Mouse (Mus musculus) midbrain, embryonic 12.5 days (tissue): Measurements from ENCODE around the gene Dolpp1. TPM values are rescaled to one million over a fixed set of nuclear protein-coding genes. Genes with fewer than 3 reads are reported as not detected.
"Not testable (repeated sequence)": the region's sequence is repeated elsewhere in the genome, so short reads cannot be mapped to it uniquely, and the experiment has no call there.

Source experiments
- ATAC-seq: fragments of 200-750 bp; cut with Nextera tagmentation; 2 replicates; pipeline ENCODE4 v1.8.0; 2017; ENCODE audit warnings: low read depth, moderate TSS enrichment, moderate library complexity; ENCODE audit not compliant: low FRiP score
- H3K27ac ChIP-seq: fragments of 300-500 bp; sonication (generic); replicated peaks from 2 replicates; pipeline ENCODE4 v1.5.1; 2016; ENCODE audit warnings: mild to moderate bottlenecking
- H3K27me3 ChIP-seq: fragments of 300-500 bp; sonication (generic); 2 replicates; pipeline ENCODE4 v1.6.1; 2016; ENCODE audit warnings: mild to moderate bottlenecking
- H3K36me3 ChIP-seq: fragments of 300-500 bp; sonication (generic); 2 replicates; pipeline ENCODE4 v1.6.1; 2016
- H3K4me1 ChIP-seq: fragments of 300-500 bp; sonication (generic); 2 replicates; pipeline ENCODE4 v1.6.1; 2016
- H3K4me2 ChIP-seq: fragments of 300-500 bp; sonication (generic); replicated peaks from 2 replicates; pipeline ENCODE4 v1.6.1; 2016; ENCODE audit warnings: mild to moderate bottlenecking, moderate library complexity
- H3K4me3 ChIP-seq: fragments of 300-500 bp; sonication (generic); 2 replicates; pipeline ENCODE4 v1.5.1; 2016; ENCODE audit warnings: mild to moderate bottlenecking
- H3K9ac ChIP-seq: fragments of 300-500 bp; sonication (generic); replicated peaks from 2 replicates; pipeline ENCODE4 v1.6.1; 2016; ENCODE audit warnings: mild to moderate bottlenecking, moderate library complexity
- H3K9me3 ChIP-seq: fragments of 300-500 bp; sonication (generic); 2 replicates; pipeline ENCODE4 v1.6.1; 2016; ENCODE audit warnings: mild to moderate bottlenecking
- WGBS: fragments of 180-500 bp; shearing (Covaris S2); methylation state at CpG from one replicate; pipeline ENCODE4 v1.1.7; 2016; 5-methylcytosine and 5-hydroxymethylcytosine counted together
- polyA plus RNA-seq: library from polyadenylated mRNA; unstranded; fragments of >200 nt; fragmentation: Nextera tagmentation; extraction: Ambion mirVana; gene quantifications from 2 replicates; pipeline ENCODE4 v1.2.1, GENCODE M21; 2016

Dolpp1 gene
- polyA plus RNA-seq, 1 experiment from 2014 or later, result 51.2 TPM

DNA sequence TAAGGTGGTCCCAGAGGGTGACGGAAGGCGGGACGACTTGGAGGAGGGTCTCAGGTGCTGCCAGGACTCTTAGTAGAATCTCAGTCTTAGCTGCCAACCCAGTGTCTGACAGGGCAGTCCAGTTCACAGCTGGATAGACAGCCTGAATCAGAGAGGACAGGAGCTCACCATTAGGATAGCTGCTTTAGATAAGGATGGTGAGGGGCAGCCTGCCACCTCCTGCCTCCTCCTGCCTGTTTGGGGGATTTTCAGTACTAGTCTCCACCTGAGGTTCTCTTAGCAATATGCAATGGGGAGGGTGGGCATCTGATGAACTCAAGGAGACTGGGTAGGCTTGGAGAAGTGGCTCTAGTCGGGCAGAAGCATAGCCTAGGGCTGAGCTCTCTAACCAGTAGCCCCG, 22.6 kb downstream of the Dolpp1 start:
- Histone ChIP-seq H3K9ac (peak overlapping the region; percentile 93), H3K27me3 (peaks cover 13% of the 10 kb centered on the region), H3K4me3 (peak overlapping the region; percentile 87), H3K9me3 (no peaks in the 10 kb centered on the region), H3K4me1 (peaks cover 36% of the 10 kb centered on the region), H3K36me3 (peaks cover 18% of the 10 kb centered on the region; the same call in 1 of the 2 replicates), H3K4me2 (peak overlapping the region; percentile 78), H3K27ac (no peak overlapping the region)
- no peak for ATAC-seq
- 44% methylated on average over 5 of the region's 5 CpGs for WGBS

DNA sequence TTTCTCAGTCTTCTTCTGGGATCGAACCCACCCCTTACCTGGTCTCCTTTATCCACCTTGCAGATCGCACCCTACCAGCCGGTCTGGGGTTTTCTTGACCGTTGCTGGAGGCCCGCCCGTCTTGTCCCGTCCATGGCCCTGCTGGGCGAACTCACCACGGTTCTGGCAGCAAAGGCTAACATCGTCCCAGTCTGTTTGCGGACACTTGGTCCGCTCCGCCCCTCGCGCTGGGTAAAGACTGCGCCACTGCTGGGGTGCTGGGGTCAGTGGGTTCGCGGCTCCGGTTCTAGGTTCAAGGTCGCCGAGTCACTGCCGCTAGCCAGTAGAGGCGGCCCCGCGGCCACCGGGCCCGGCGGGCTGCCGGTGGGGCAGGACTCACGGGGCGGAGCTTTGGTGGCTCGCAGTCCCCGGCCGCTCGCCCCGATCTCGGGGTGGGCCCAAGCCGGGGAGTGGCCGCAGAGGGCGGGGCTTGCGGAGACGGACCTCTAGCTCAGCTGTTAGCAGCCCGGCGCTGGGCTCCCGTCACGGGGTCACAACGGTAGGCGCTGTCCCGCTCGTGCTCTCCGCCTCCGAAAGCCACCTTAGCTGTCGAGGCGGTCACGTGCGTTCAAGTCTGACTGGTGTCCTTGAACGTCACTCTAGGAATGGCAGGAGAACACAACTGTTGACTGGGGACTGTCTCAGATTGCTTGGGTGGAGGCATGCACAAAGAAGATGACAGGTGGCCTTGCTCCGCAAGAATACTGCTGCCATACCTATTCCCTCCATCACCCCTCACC, 23.3 kb downstream of the Dolpp1 start, which contains the start of gene Crat:
Gene Crat (minus strand): TSS at position 657 of the 779 bp plus-strand sequence.
- peak within 1 kb of the TSS; percentile 98 for H3K27ac ChIP-seq
- ATAC-seq, result peak; percentile 87
- peak within 1 kb of the TSS; percentile 87 for H3K4me3 ChIP-seq
- H3K4me1 ChIP-seq, result peaks cover 36% of the 10 kb centered on the region
- under 1% methylated on average over 58 of the region's 58 CpGs for WGBS
- peak within 1 kb of the TSS; percentile 78 for H3K4me2 ChIP-seq
- peaks cover 16% of the 10 kb centered on the region; the same call in 1 of the 2 replicates for H3K36me3 ChIP-seq
- H3K9me3 ChIP-seq, result no peaks in the 10 kb centered on the region
- H3K27me3 ChIP-seq, result peaks cover 13% of the 10 kb centered on the region
- peak within 1 kb of the TSS; percentile 93 for H3K9ac ChIP-seq

GRCm38 (mm10) chr2:30415936-30416648, 24.0 kb downstream of the Dolpp1 start, which contains the start of gene Ptpa:
Gene Ptpa, plus strand, starts transcription at chr2:30416039.
- Histone ChIP-seq H3K36me3 (peaks cover 11% of the 10 kb centered on the region; the same call in 1 of the 2 replicates), H3K9ac (peak within 1 kb of the TSS; percentile 93), H3K9me3 (no peaks in the 10 kb centered on the region), H3K4me1 (peaks cover 36% of the 10 kb centered on the region), H3K4me3 (peak within 1 kb of the TSS; percentile 87), H3K4me2 (peak within 1 kb of the TSS; percentile 78), H3K27me3 (peaks cover 13% of the 10 kb centered on the region), H3K27ac (peak within 1 kb of the TSS; percentile 98)
- ATAC-seq, result peak; percentile 91
- under 1% methylated on average over 65 of the region's 67 CpGs for WGBS

DNA sequence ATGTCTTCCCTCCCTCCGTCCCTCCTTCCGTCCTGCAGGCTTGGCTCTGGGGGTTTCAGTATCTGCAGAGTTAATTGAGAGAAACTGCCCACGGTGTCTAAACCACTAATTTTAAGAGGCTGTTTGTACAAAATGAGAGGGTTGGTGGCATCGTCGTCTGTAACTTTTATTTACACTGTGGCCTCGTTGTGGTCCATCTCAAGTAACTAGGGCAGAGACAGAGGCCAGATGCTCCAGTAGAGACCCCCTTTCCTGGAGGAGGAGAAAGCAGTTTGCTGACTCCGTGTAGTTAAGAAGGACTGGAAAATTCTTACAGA, 24.6 kb downstream of the Dolpp1 start:
- WGBS, result 0% methylated on average over 7 of the region's 7 CpGs
- no peaks in the 10 kb centered on the region for H3K9me3 ChIP-seq
- peaks cover 36% of the 10 kb centered on the region for H3K4me1 ChIP-seq
- peak overlapping the region; percentile 78 for H3K4me2 ChIP-seq
- peaks cover 13% of the 10 kb centered on the region for H3K27me3 ChIP-seq
- peak overlapping the region; percentile 87 for H3K4me3 ChIP-seq
- peaks cover 11% of the 10 kb centered on the region; the same call in 1 of the 2 replicates for H3K36me3 ChIP-seq
- ATAC-seq, result no peak
- H3K27ac ChIP-seq, result peak overlapping the region; percentile 98
- peak overlapping the region; percentile 93 for H3K9ac ChIP-seq

DNA sequence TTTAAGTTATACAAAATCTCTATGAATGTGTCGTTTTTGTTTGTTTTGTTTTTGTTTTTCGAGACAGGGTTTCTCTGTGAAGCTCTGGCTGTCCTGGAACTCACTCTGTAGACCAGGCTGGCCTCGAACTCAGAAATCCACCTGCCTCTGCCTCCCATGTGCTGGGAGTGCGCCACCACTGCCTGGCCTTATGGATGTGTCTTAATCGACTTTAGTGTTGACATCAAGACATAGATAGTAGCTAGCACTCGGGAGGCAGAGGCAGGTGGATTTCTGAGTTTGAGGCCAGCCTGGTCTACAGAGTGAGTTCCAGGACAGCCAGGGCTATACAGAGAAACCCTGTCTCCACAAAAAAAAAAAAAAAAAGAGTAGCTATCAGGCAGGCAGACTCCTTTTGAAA, 25.1 kb downstream of the Dolpp1 start:
- peaks cover 36% of the 10 kb centered on the region for H3K4me1 ChIP-seq
- 81% methylated on average over 6 of the region's 6 CpGs for WGBS

DNA sequence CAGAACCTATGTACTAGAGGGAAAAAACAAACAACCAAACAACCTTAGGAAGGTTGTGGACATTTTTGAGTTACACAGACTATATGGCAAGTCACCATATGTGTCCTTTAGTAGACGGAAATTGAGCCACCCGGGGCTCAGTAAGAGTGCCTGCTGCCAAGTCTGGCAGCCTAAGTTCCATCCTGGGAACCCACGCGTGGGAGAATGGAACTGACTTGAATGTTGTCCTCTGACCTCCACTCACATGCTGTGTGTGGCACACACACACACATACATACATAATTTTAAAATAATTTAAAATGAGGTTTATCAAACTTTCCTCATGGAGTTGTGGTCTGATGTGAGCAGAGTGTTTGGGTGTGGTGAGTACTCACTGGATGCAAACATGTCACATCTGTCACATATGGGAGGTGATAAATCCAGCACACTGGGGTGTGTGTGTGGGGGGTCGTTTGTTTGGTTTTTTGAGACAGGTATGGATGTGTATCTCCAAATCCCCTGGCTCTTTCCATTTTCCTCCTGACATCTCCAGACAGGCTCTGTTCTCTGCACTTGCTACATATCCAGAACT, 25.6 kb downstream of the Dolpp1 start:
- Histone ChIP-seq H3K27me3 (peaks cover 13% of the 10 kb centered on the region), H3K9me3 (no peaks in the 10 kb centered on the region), H3K27ac (no peak overlapping the region), H3K36me3 (peaks cover 4% of the 10 kb centered on the region; the same call in 1 of the 2 replicates), H3K4me1 (peaks cover 36% of the 10 kb centered on the region), H3K4me2 (peak overlapping the region; percentile 19; the same call in 1 of the 2 replicates), H3K4me3 (peak overlapping the region; percentile 5; the same call in 1 of the 2 replicates), H3K9ac (no peak overlapping the region; the same call in 1 of the 2 replicates)
- no peak for ATAC-seq
- 87% methylated on average over 5 of the region's 5 CpGs for WGBS

More for the DNA sequence above, 25.1 kb downstream of the Dolpp1 start:
- H3K27ac ChIP-seq, ATAC-seq, H3K36me3 ChIP-seq, H3K9me3 ChIP-seq, H3K9ac ChIP-seq: not testable (repeated sequence)
- Histone ChIP-seq H3K27me3 (peaks cover 13% of the 10 kb centered on the region), H3K4me3 (peak overlapping the region; percentile 87), H3K4me2 (peak overlapping the region; percentile 78)

DNA sequence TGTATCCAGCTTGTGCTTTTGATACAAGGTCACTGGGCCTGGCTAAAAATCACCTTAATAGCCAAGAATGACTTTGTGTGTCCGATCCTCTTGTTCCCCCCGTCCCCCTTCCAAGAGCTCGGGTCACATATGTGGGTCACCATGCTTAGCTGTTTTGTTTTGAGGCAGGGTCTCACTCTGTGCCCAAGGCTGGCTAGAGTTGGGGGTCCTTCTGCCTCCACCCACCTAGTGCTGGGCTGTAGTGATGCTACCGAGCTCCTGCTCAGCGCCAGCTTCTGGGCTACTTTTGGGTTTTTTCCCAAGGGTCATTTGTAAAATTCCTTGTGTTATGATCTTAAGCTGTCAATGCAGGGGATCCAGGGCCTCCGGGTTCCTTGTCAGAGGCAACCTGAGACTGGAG, 26.2 kb downstream of the Dolpp1 start:
- Histone ChIP-seq H3K4me3 (peak overlapping the region; percentile 5; the same call in 1 of the 2 replicates), H3K36me3 (no peaks in the 10 kb centered on the region), H3K4me1 (peaks cover 36% of the 10 kb centered on the region), H3K9ac (peak overlapping the region; percentile 31; the same call in 1 of the 2 replicates), H3K27me3 (peaks cover 13% of the 10 kb centered on the region), H3K4me2 (peak overlapping the region; percentile 19), H3K9me3 (no peaks in the 10 kb centered on the region), H3K27ac (0 out of 2 replicates have a peak overlapping the region, but pooled peaks have one; percentile 15)
- WGBS, result 72% methylated on average over 6 of the region's 6 CpGs
- no peak for ATAC-seq

- Histone ChIP-seq H3K4me1 (peaks cover 36% of the 10 kb centered on the region), H3K27ac (peak overlapping the region; percentile 54), H3K9ac (no peak overlapping the region; the same call in 1 of the 2 replicates), H3K4me3 (no peak overlapping the region), H3K9me3 (no peaks in the 10 kb centered on the region), H3K27me3 (peaks cover 8% of the 10 kb centered on the region), H3K36me3 (no peaks in the 10 kb centered on the region), H3K4me2 (peak overlapping the region; percentile 19; the same call in 1 of the 2 replicates)
- 41% methylated on average over 10 of the region's 10 CpGs for WGBS
- ATAC-seq, result no peak
Measured at GRCm38 (mm10) chr2:30419112-30419511, 27.1 kb downstream of the Dolpp1 start.

DNA sequence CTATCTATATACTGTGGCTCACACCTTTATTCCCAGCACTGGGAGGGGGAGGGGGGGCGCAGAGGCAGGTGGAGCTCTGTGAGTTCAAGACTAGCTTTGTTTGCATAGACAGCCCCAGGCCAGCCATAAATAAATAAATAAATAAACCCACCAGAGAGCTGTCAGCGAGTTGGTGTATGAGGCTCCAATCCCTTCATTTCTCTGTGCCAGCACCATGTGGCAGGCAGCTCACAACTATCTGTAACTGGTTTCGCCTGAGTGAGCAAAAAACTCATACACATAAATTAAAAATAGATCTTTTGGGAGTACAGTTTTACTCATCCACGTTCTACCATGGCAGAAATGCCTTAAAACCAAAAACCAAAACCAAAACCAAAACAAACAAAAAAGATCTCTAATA, 29.4 kb downstream of the Dolpp1 start:
- Histone ChIP-seq H3K27me3 (no peaks in the 10 kb centered on the region), H3K36me3 (peaks cover 3% of the 10 kb centered on the region), H3K4me3 (no peak overlapping the region), H3K4me2 (no peak overlapping the region), H3K27ac (no peak overlapping the region), H3K9ac (no peak overlapping the region), H3K9me3 (no peaks in the 10 kb centered on the region), H3K4me1 (peaks cover 26% of the 10 kb centered on the region)
- WGBS, result 84% methylated on average over 4 of the region's 4 CpGs
- ATAC-seq, result no peak

- ATAC-seq, result no peak
- Histone ChIP-seq H3K4me2 (no peak overlapping the region), H3K9ac (no peak overlapping the region), H3K27ac (no peak overlapping the region), H3K4me3 (no peak overlapping the region), H3K4me1 (no peaks in the 10 kb centered on the region), H3K36me3 (peaks cover 77% of the 10 kb centered on the region), H3K27me3 (no peaks in the 10 kb centered on the region), H3K9me3 (no peaks in the 10 kb centered on the region)
Measured at GRCm38 (mm10) chr2:30429156-30429555, 37.1 kb downstream of the Dolpp1 start.

DNA sequence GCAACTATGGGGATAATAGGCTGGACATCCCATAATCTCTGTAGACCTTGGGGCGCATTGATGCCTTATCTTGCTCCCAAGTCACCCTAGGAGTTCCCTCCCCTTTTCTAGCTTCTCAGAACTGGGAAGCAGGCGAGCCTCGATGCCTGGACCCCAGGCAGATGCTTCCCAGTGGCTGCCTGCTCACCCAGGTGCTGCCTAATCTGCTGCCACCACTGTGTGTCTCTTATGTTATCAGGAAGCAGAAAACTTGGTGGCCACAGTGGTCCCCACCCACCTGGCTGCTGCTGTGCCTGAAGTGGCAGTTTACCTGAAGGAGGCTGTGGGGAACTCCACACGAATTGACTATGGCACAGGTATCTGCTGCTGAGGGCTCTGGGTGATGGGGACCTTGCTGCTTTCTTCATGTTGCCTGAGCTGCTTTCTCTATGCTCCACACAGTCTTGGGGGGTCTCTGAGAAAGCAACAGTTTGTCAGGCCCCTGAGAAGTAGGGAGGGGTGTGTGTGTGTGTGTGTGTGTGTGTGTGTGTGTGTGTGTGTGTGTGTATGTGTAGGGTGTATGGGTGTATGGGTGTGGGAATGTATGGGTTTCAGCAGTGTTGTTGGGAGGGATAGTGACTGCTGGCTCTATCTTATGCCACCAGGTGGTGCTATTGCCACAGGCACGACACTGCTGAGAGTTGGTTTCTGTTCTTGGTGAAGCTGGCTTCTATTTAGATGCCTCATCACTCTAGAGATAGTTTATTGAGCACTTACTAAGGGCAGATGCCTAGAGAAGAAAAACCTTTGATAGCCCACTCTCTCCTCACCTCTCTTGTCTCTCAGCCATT, 43.5 kb downstream of the Dolpp1 start:
- 63% methylated on average over 5 of the region's 5 CpGs for WGBS
- Histone ChIP-seq H3K27ac (no peak overlapping the region), H3K4me2 (no peak overlapping the region), H3K27me3 (no peaks in the 10 kb centered on the region), H3K9ac (no peak overlapping the region), H3K4me3 (no peak overlapping the region), H3K4me1 (peaks cover 4% of the 10 kb centered on the region), H3K9me3 (no peaks in the 10 kb centered on the region), H3K36me3 (peaks cover 73% of the 10 kb centered on the region)
- ATAC-seq, result peak; percentile 54
